ENCODE assay signal across 22 mouse cellular contexts in the genomic region with DNA sequence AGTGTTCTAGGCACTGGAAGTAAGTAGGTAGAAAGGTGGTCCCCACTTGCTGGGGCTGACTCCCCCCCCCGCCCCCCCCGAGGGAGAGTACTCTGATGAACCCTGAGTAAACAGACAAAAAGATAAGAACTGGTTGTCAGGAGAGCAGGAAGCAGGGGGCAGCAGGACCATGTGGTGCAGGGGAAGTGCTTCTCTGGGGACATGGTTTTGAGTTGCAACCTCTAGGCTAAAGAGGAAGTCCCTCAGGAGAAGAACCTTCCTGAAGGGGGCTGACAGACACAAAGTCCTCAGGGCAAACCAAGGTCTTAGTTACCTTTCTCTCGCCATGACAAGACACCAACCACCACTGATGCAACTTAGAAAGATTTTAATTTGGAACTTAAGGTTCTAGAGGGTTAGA.
DNase-seq lines count a peak whose midpoint lies in the region; ATAC-seq and TF ChIP-seq lines count a peak whose summit lies in the region.
"Had no signal": no experiment of that assay in that cellular context is flagged by ENCODE, and none has a peak within 500 bp of the region (broad histone marks: within the 10 kb centered on the region; RNA-seq: fewer than 3 reads in every experiment).

No protein-coding gene starts in this region.

- no peaks in the 10 kb centered on the region for H3K36me3 ChIP-seq in CH12.LX (replicated peaks in 1 of 2; ENCODE audit: control insufficient read depth in 1 of 2, insufficient read depth in 1 of 2, low read length in 1 of 2)
- no peaks in the 10 kb centered on the region for H3K36me3 ChIP-seq in stomach, embryonic 16.5 days (ENCODE audit: control insufficient read depth, insufficient read depth, low read length)
- H3K36me3 ChIP-seq in liver, embryonic 12.5 days, result no peaks in the 10 kb centered on the region
- H3K36me3 ChIP-seq: embryonic facial prominence, embryonic 12.5 days; embryonic facial prominence, embryonic 15.5 days; G1E; heart, embryonic 13.5 days; hindbrain, embryonic 12.5 days; hindbrain, embryonic 15.5 days had no signal

- no peak overlapping the region for H3K4me3 ChIP-seq in CH12.LX (replicated peaks in 1 of 3; ENCODE audit: low read depth in 2 of 3, low read length in 2 of 3, poor library complexity in 1 of 3)
- H3K4me3 ChIP-seq in stomach, embryonic 16.5 days (replicated peaks; ENCODE audit: low read length), result no peak overlapping the region
- H3K4me3 ChIP-seq in liver, embryonic 12.5 days, result no peak overlapping the region
- H3K4me3 ChIP-seq: embryonic facial prominence, embryonic 12.5 days; embryonic facial prominence, embryonic 15.5 days; heart, embryonic 13.5 days; hindbrain, embryonic 12.5 days; hindbrain, embryonic 15.5 days had no signal

- peak; percentile 45 for DNase-seq in 416B (ENCODE audit: low read depth)
- DNase-seq in CH12.LX (ENCODE audit: extremely low read depth), result peak; percentile 16
- DNase-seq in adrenal gland, postnatal 25 days, result no peak
- no peak for DNase-seq in c-Kit-positive CD71-positive TER-119-positive erythroid progenitor cells, embryonic 14.5 days (ENCODE audit: low spot score)
- DNase-seq: adrenal gland, adult 8-10 months; cerebellum, adult 11 months; cerebellum, adult 2 months; cerebellum, adult 9-11 months; cerebellum, postnatal 25 days; forebrain, postnatal 0 days; gastrocnemius, postnatal 25 days had no signal

- 46% methylated on average over 3 of the region's 3 CpGs for WGBS in stomach, embryonic 16.5 days
- WGBS in liver, embryonic 12.5 days (ENCODE audit: insufficient replicate concordance), result 30% methylated on average over 3 of the region's 3 CpGs

- TF ChIP-seq RAD21 in CH12.LX (IDR thresholded peaks at IDR 0.05; ENCODE audit: low read depth, low read length), result no peak

- H3K4me1 ChIP-seq in CH12.LX (ENCODE audit: control insufficient read depth in 1 of 2, insufficient read depth in 2 of 2), result no peaks in the 10 kb centered on the region
- H3K4me1 ChIP-seq in stomach, embryonic 16.5 days (ENCODE audit: control insufficient read depth, insufficient read depth, low read length), result peaks cover 50% of the 10 kb centered on the region
- no peaks in the 10 kb centered on the region for H3K4me1 ChIP-seq in liver, embryonic 12.5 days

- no peak overlapping the region for H3K27ac ChIP-seq in CH12.LX (ENCODE audit: insufficient read depth, low read depth)
- H3K27ac ChIP-seq in stomach, embryonic 16.5 days (ENCODE audit: low read length), result peak overlapping the region; percentile 97
- H3K27ac ChIP-seq in liver, embryonic 12.5 days, result no peak overlapping the region
- H3K27ac ChIP-seq: embryonic facial prominence, embryonic 12.5 days; embryonic facial prominence, embryonic 15.5 days; hindbrain, embryonic 12.5 days; hindbrain, embryonic 15.5 days had no signal

- no peak overlapping the region for H3K9ac ChIP-seq in CH12.LX (ENCODE audit: insufficient read depth, low read depth)
- no peak overlapping the region for H3K9ac ChIP-seq in stomach, embryonic 16.5 days (ENCODE audit: low read length)
- H3K9ac ChIP-seq in liver, embryonic 12.5 days, result no peak overlapping the region
- H3K9ac ChIP-seq: embryonic facial prominence, embryonic 12.5 days; embryonic facial prominence, embryonic 15.5 days; forebrain, postnatal 0 days; hindbrain, embryonic 12.5 days; hindbrain, embryonic 15.5 days had no signal

- H3K4me2 ChIP-seq in CH12.LX (ENCODE audit: insufficient read depth, low read depth, poor library complexity, severe bottlenecking), result no peak overlapping the region
- no peak overlapping the region for H3K4me2 ChIP-seq in stomach, embryonic 16.5 days (ENCODE audit: low read depth, low read length)
- no peak overlapping the region for H3K4me2 ChIP-seq in liver, embryonic 12.5 days
- H3K4me2 ChIP-seq: embryonic facial prominence, embryonic 12.5 days; embryonic facial prominence, embryonic 15.5 days; hindbrain, embryonic 12.5 days; hindbrain, embryonic 15.5 days had no signal

- no peak for TF ChIP-seq CTCF in CH12.LX (conservative IDR thresholded peaks at IDR 0.05 in 1 of 2, IDR thresholded peaks at IDR 0.05 in 1 of 2; ENCODE audit: low read depth in 2 of 2, low read length in 2 of 2)

- dilution Hi-C loops in CH12.LX (cut with MboI; ENCODE audit: extremely low pct_ligation_motif_present, extremely low pct_unique_long_range_greater_than_20kb, low sequenced_read_pairs), result no loop called here

- H3K79me2 ChIP-seq in CH12.LX (replicated peaks; ENCODE audit: control insufficient read depth, extremely low read depth, insufficient read depth, poor library complexity, severe bottlenecking), result no peaks in the 10 kb centered on the region

- H3K27me3 ChIP-seq in CH12.LX (replicated peaks), result peaks cover 31% of the 10 kb centered on the region
- no peaks in the 10 kb centered on the region for H3K27me3 ChIP-seq in stomach, embryonic 16.5 days (ENCODE audit: control insufficient read depth, insufficient read depth, low read length)
- H3K27me3 ChIP-seq in liver, embryonic 12.5 days (replicated peaks), result peaks cover 8% of the 10 kb centered on the region
- H3K27me3 ChIP-seq: hindbrain, embryonic 12.5 days; hindbrain, embryonic 15.5 days had no signal

- TF ChIP-seq EP300 in CH12.LX (IDR thresholded peaks at IDR 0.05; ENCODE audit: low read length), result no peak

- H3K9me3 ChIP-seq in CH12.LX (replicated peaks; ENCODE audit: low read length), result no peaks in the 10 kb centered on the region
- H3K9me3 ChIP-seq in stomach, embryonic 16.5 days (replicated peaks; ENCODE audit: control insufficient read depth, low read length), result no peaks in the 10 kb centered on the region
- H3K9me3 ChIP-seq in liver, embryonic 12.5 days (replicated peaks), result no peaks in the 10 kb centered on the region
- H3K9me3 ChIP-seq: embryonic facial prominence, embryonic 12.5 days; embryonic facial prominence, embryonic 15.5 days; G1E; heart, embryonic 13.5 days; hindbrain, embryonic 12.5 days; hindbrain, embryonic 15.5 days had no signal

- in situ Hi-C loops in CH12.LX (cut with MboI; ENCODE audit: low pct_ligation_motif_present, low pct_unique_long_range_greater_than_20kb, low sequenced_read_pairs), result no loop called here

- no peak for TF ChIP-seq POLR2A in CH12.LX (IDR thresholded peaks at IDR 0.05; ENCODE audit: low read depth, low read length)

- ATAC-seq in megakaryocyte progenitor cell, adult 5-6 weeks (replicated peaks; ENCODE audit: poor library complexity), result 0 out of 2 replicates have a peak, but pooled peaks have one; percentile 39
- no peak for ATAC-seq in stomach, embryonic 16.5 days (ENCODE audit: insufficient read depth, low FRiP score)
- no peak for ATAC-seq in liver, embryonic 12.5 days
- ATAC-seq: forebrain, embryonic 14.5 days; forebrain, postnatal 0 days; intestine, postnatal 0 days had no signal

TF ChIP-seq in CH12.LX, 34 proteins besides CTCF, POLR2A, EP300 and RAD21:
- TF ChIP-seq NELFE (IDR thresholded peaks at IDR 0.05; ENCODE audit: low read depth, low read length) (no peak), NRF1 (IDR thresholded peaks at IDR 0.05; ENCODE audit: low read depth, low read length) (no peak), JUN (IDR thresholded peaks at IDR 0.05; ENCODE audit: insufficient read depth, low read depth, low read length) (no peak), HCFC1 (IDR thresholded peaks at IDR 0.05; ENCODE audit: low read depth, low read length) (peak; percentile 68), USF2 (conservative IDR thresholded peaks at IDR 0.05; ENCODE audit: low read depth, low read length) (no peak), JUND (conservative IDR thresholded peaks at IDR 0.05; ENCODE audit: low read depth, low read length) (no peak), SIN3A (IDR thresholded peaks at IDR 0.05; ENCODE audit: low read length) (no peak)
TF ChIP-seq in CH12.LX: peak in this region for 1.

Comparison
In these comparisons a context has a peak if more than half of its experiments do, and no peak if none do; other contexts are left out.
1. DNase-seq: peak in 416B (single experiment) and CH12.LX (single experiment); none in adrenal gland, postnatal 25 days (single experiment) and c-Kit-positive CD71-positive TER-119-positive erythroid progenitor cells, embryonic 14.5 days (single experiment).